Mouse (Mus musculus): ENCODE data around the gene Hs3st3b1. TPM values are rescaled to one million over a fixed set of nuclear protein-coding genes. Genes with fewer than 3 reads are reported as not detected.

The Hs3st3b1 gene
- polyA plus RNA-seq, 1 experiment from 2014 or later, result 2.6 TPM

GRCm38 (mm10) chr11:63914388-63914787, 7.7 kb downstream of the Hs3st3b1 start:
- Histone ChIP-seq H3K9me3 (ENCODE audit: control insufficient read depth, low read length) (no peaks in the 10 kb centered on the region), H3K27ac (replicated peaks in 1 of 2; ENCODE audit: control insufficient read depth in 1 of 2, insufficient read depth in 1 of 2, low read depth in 2 of 2, low read length in 2 of 2) (0 out of 4 replicates have a peak overlapping the region, but pooled peaks of 1 of the 2 experiments have one; percentile 14), H3K4me3 (ENCODE audit: control insufficient read depth in 1 of 2, insufficient read depth in 1 of 2, low read depth in 1 of 2, low read length in 2 of 2) (peak overlapping the region; percentile 33 to 40), H3K27me3 (ENCODE audit: control insufficient read depth, insufficient read depth, low read length) (peaks cover 19% of the 10 kb centered on the region; the same call in 1 of the 2 replicates), H3K36me3 (ENCODE audit: control insufficient read depth, insufficient read depth, low read length) (no peaks in the 10 kb centered on the region), H3K4me1 (ENCODE audit: control insufficient read depth in 2 of 2, insufficient read depth in 2 of 2, low read length in 2 of 2) (peaks cover 16 to 22% of the 10 kb centered on the region in 2 experiments), H3K4me2 (ENCODE audit: low read length) (peak overlapping the region; percentile 63), H3K9ac (ENCODE audit: low read length) (peak overlapping the region; percentile 49)
- peak; percentile 76 for ATAC-seq (ENCODE audit: insufficient number of reproducible peaks, insufficient read depth, low FRiP score, low read depth)
- 3% methylated on average over 20 of the region's 20 CpGs for WGBS

DNA sequence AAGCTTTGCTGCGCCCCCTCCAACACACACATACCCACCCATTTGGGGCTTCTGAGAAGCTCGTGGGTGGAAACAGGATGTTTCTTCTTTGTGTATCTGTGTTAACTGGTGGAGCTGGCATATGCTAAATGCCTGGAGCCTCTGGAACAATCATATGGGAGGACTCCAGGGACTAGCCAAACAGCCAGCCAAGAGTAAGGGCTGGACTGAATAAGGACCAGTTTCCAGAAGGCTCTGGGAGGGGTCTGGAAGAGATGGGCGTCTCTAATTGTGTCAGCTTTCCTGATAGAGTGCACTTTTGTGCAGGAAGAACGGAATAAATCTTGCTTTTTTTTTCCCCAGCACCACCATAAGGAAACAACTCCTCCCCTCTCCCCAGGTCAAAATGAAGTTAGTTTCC, 8.2 kb downstream of the Hs3st3b1 start:
- Histone ChIP-seq H3K27ac (replicated peaks in 1 of 2; ENCODE audit: control insufficient read depth in 1 of 2, insufficient read depth in 1 of 2, low read depth in 2 of 2, low read length in 2 of 2) (0 out of 4 replicates have a peak overlapping the region, but pooled peaks of 1 of the 2 experiments have one; percentile 14), H3K9me3 (ENCODE audit: control insufficient read depth, low read length) (no peaks in the 10 kb centered on the region), H3K4me2 (ENCODE audit: low read length) (peak overlapping the region; percentile 63), H3K4me3 (ENCODE audit: control insufficient read depth in 1 of 2, insufficient read depth in 1 of 2, low read depth in 1 of 2, low read length in 2 of 2) (peak overlapping the region; percentile 33 to 40), H3K36me3 (ENCODE audit: control insufficient read depth, insufficient read depth, low read length) (no peaks in the 10 kb centered on the region), H3K9ac (ENCODE audit: low read length) (peak overlapping the region; percentile 49), H3K27me3 (ENCODE audit: control insufficient read depth, insufficient read depth, low read length) (peaks cover 16% of the 10 kb centered on the region; the same call in 1 of the 2 replicates), H3K4me1 (ENCODE audit: control insufficient read depth in 2 of 2, insufficient read depth in 2 of 2, low read length in 2 of 2) (peaks cover 12 to 21% of the 10 kb centered on the region in 2 experiments; a peak in 3 of 4 replicates)
- peak; percentile 62; the same call in 1 of the 2 replicates for ATAC-seq (ENCODE audit: insufficient number of reproducible peaks, insufficient read depth, low FRiP score, low read depth)
- 28% methylated on average over 4 of the region's 4 CpGs for WGBS

DNA sequence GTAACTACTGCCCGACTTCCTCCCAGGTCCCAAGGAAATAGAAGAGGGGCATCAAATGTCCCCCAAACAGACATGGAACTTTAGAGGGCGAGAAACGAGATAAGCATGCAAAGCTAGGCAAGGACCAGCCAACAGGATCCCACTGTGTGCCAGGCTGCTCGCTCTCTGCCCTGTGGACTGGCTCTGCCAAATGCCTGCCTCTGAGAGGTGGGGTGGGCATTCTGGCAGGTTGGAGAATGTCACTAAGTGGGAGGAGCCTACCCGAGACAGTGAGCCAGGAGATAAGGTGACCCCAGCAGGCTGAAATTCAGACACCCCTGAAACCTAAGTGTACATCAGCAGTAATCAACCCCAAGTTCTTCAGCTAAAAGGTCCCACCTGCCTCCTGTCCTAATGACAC, 11.1 kb downstream of the Hs3st3b1 start:
- peaks cover 12 to 14% of the 10 kb centered on the region in 2 experiments; a peak in 3 of 4 replicates for H3K4me1 ChIP-seq (ENCODE audit: control insufficient read depth in 2 of 2, insufficient read depth in 2 of 2, low read length in 2 of 2)
- no peaks in the 10 kb centered on the region for H3K36me3 ChIP-seq (ENCODE audit: control insufficient read depth, insufficient read depth, low read length)
- H3K9me3 ChIP-seq (ENCODE audit: control insufficient read depth, low read length), result no peaks in the 10 kb centered on the region
- no peak for ATAC-seq (ENCODE audit: insufficient number of reproducible peaks, insufficient read depth, low FRiP score, low read depth)
- WGBS, result 27% methylated on average over 5 of the region's 5 CpGs
- H3K4me2 ChIP-seq (ENCODE audit: low read length), result no peak overlapping the region
- peaks cover 7% of the 10 kb centered on the region; the same call in 1 of the 2 replicates for H3K27me3 ChIP-seq (ENCODE audit: control insufficient read depth, insufficient read depth, low read length)
- no peak overlapping the region for H3K4me3 ChIP-seq (ENCODE audit: control insufficient read depth in 1 of 2, insufficient read depth in 1 of 2, low read depth in 1 of 2, low read length in 2 of 2)
- H3K9ac ChIP-seq (ENCODE audit: low read length), result no peak overlapping the region
- H3K27ac ChIP-seq (replicated peaks in 1 of 2; ENCODE audit: control insufficient read depth in 1 of 2, insufficient read depth in 1 of 2, low read depth in 2 of 2, low read length in 2 of 2), result no peak overlapping the region

DNA sequence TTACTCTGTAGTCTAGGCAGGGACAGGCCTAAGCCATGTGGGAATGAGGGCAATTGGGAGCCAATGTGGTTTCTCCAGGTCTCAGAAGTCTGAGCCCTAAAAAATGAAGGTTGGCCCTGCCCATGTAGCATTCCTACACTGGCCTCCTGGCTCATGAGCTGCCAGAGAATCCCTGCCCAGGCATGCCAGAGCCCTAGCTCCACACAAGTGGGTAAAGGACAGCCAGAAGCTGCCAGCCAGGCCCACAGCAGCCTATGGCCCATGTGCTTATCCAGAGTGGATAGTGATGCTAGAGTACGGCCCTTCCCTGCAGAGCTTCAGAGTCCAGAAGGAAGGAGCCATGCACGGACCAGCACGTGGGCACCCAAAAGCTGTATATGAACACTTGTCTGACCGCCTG, 12.1 kb downstream of the Hs3st3b1 start:
- Histone ChIP-seq H3K27me3 (ENCODE audit: control insufficient read depth, insufficient read depth, low read length) (peaks cover 3% of the 10 kb centered on the region; the same call in 1 of the 2 replicates), H3K27ac (replicated peaks in 1 of 2; ENCODE audit: control insufficient read depth in 1 of 2, insufficient read depth in 1 of 2, low read depth in 2 of 2, low read length in 2 of 2) (no peak overlapping the region), H3K4me2 (ENCODE audit: low read length) (no peak overlapping the region), H3K4me1 (ENCODE audit: control insufficient read depth in 2 of 2, insufficient read depth in 2 of 2, low read length in 2 of 2) (peaks cover 8 to 12% of the 10 kb centered on the region in 2 experiments; a peak in 2 of 4 replicates), H3K9ac (ENCODE audit: low read length) (no peak overlapping the region), H3K36me3 (ENCODE audit: control insufficient read depth, insufficient read depth, low read length) (no peaks in the 10 kb centered on the region), H3K4me3 (ENCODE audit: control insufficient read depth in 1 of 2, insufficient read depth in 1 of 2, low read depth in 1 of 2, low read length in 2 of 2) (no peak overlapping the region), H3K9me3 (ENCODE audit: control insufficient read depth, low read length) (no peaks in the 10 kb centered on the region)
- no peak for ATAC-seq (ENCODE audit: insufficient number of reproducible peaks, insufficient read depth, low FRiP score, low read depth)
- WGBS, result 89% methylated on average over 4 of the region's 4 CpGs

DNA sequence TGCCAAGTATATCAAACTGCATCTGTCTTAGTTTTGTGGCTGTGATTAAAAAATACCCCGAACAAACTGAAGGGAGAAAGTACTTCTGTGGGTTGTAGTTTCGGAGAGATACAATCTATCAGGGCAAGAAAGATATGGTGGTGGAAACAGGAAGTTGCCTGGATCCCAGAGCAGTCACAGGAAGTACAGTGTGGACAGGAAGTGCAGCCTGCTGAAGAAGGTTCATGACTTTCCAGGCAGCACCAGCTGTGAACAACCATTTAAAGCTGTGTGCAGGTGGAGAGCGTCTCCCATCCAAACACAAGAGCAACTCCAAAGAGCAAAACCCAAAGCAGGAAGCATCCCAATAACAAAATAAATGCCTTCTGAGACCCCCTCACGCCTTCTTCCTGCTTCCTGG, 13.6 kb downstream of the Hs3st3b1 start:
- peaks cover 3% of the 10 kb centered on the region; the same call in 1 of the 2 replicates for H3K27me3 ChIP-seq (ENCODE audit: control insufficient read depth, insufficient read depth, low read length)
- H3K9me3 ChIP-seq (ENCODE audit: control insufficient read depth, low read length), result no peaks in the 10 kb centered on the region
- WGBS, result 69% methylated on average over 4 of the region's 4 CpGs
- H3K9ac ChIP-seq (ENCODE audit: low read length), result no peak overlapping the region
- no peaks in the 10 kb centered on the region for H3K36me3 ChIP-seq (ENCODE audit: control insufficient read depth, insufficient read depth, low read length)
- no peak overlapping the region for H3K27ac ChIP-seq (replicated peaks in 1 of 2; ENCODE audit: control insufficient read depth in 1 of 2, insufficient read depth in 1 of 2, low read depth in 2 of 2, low read length in 2 of 2)
- H3K4me2 ChIP-seq (ENCODE audit: low read length), result no peak overlapping the region
- ATAC-seq (ENCODE audit: insufficient number of reproducible peaks, insufficient read depth, low FRiP score, low read depth), result no peak
- no peak overlapping the region for H3K4me3 ChIP-seq (ENCODE audit: control insufficient read depth in 1 of 2, insufficient read depth in 1 of 2, low read depth in 1 of 2, low read length in 2 of 2)
- peaks cover 5 to 8% of the 10 kb centered on the region in 2 experiments; a peak in 1 of 4 replicates for H3K4me1 ChIP-seq (ENCODE audit: control insufficient read depth in 2 of 2, insufficient read depth in 2 of 2, low read length in 2 of 2)

GRCm38 (mm10) chr11:63906552-63907353, 15.3 kb downstream of the Hs3st3b1 start:
- Histone ChIP-seq H3K4me3 (ENCODE audit: control insufficient read depth in 1 of 2, insufficient read depth in 1 of 2, low read depth in 1 of 2, low read length in 2 of 2) (no peak overlapping the region), H3K36me3 (ENCODE audit: control insufficient read depth, insufficient read depth, low read length) (no peaks in the 10 kb centered on the region), H3K27ac (replicated peaks in 1 of 2; ENCODE audit: control insufficient read depth in 1 of 2, insufficient read depth in 1 of 2, low read depth in 2 of 2, low read length in 2 of 2) (no peak overlapping the region), H3K9ac (ENCODE audit: low read length) (no peak overlapping the region), H3K9me3 (ENCODE audit: control insufficient read depth, low read length) (no peaks in the 10 kb centered on the region), H3K27me3 (ENCODE audit: control insufficient read depth, insufficient read depth, low read length) (no peaks in the 10 kb centered on the region), H3K4me1 (ENCODE audit: control insufficient read depth in 2 of 2, insufficient read depth in 2 of 2, low read length in 2 of 2) (peaks cover 5 to 8% of the 10 kb centered on the region in 2 experiments; a peak in 1 of 4 replicates), H3K4me2 (ENCODE audit: low read length) (no peak overlapping the region)
- WGBS, result 78% methylated on average over 9 of the region's 9 CpGs
- no peak for ATAC-seq (ENCODE audit: insufficient number of reproducible peaks, insufficient read depth, low FRiP score, low read depth)

GRCm38 (mm10) chr11:63904787-63905186, 17.3 kb downstream of the Hs3st3b1 start:
- Histone ChIP-seq H3K4me2 (ENCODE audit: low read length) (no peak overlapping the region), H3K4me1 (ENCODE audit: control insufficient read depth in 2 of 2, insufficient read depth in 2 of 2, low read length in 2 of 2) (0 out of 4 replicates have a peak, but pooled peaks cover 0 to 3% of the 10 kb centered on the region in 2 experiments), H3K36me3 (ENCODE audit: control insufficient read depth, insufficient read depth, low read length) (no peaks in the 10 kb centered on the region), H3K4me3 (ENCODE audit: control insufficient read depth in 1 of 2, insufficient read depth in 1 of 2, low read depth in 1 of 2, low read length in 2 of 2) (no peak overlapping the region), H3K9ac (ENCODE audit: low read length) (no peak overlapping the region), H3K27ac (replicated peaks in 1 of 2; ENCODE audit: control insufficient read depth in 1 of 2, insufficient read depth in 1 of 2, low read depth in 2 of 2, low read length in 2 of 2) (no peak overlapping the region), H3K27me3 (ENCODE audit: control insufficient read depth, insufficient read depth, low read length) (no peaks in the 10 kb centered on the region), H3K9me3 (ENCODE audit: control insufficient read depth, low read length) (no peaks in the 10 kb centered on the region)
- 63% methylated on average over 4 of the region's 4 CpGs for WGBS
- ATAC-seq (ENCODE audit: insufficient number of reproducible peaks, insufficient read depth, low FRiP score, low read depth), result no peak
